ENCODE assay signal across 9 mouse cellular contexts in genomic region chr9:53144266-53144665, GRCm38 (mm10).
A peak's percentile ranks its signal among the peaks of the same experiment; 100 is the strongest.
DNase-seq lines count a peak whose midpoint lies in the region; ATAC-seq and TF ChIP-seq lines count a peak whose summit lies in the region.
"Had no signal": no experiment of that assay in that cellular context is flagged by ENCODE, and none has a peak within 500 bp of the region (broad histone marks: within the 10 kb centered on the region; RNA-seq: fewer than 3 reads in every experiment).

No protein-coding gene starts in this region.

- no peaks in the 10 kb centered on the region for H3K27me3 ChIP-seq in thymus, adult 2 months (ENCODE audit: control insufficient read depth, insufficient read depth, low read length)
- H3K27me3 ChIP-seq: heart, embryonic 15.5 days had no signal

- WGBS in thymus, adult 2 months, result 56% methylated on average over 4 of the region's 4 CpGs

- H3K4me1 ChIP-seq in thymus, adult 2 months (replicated peaks; ENCODE audit: control insufficient read depth, insufficient read depth, low read length), result no peaks in the 10 kb centered on the region
- H3K4me1 ChIP-seq: heart, embryonic 15.5 days had no signal

- H3K27ac ChIP-seq in thymus, adult 2 months (ENCODE audit: control insufficient read depth, insufficient read depth, low read length), result no peak overlapping the region
- H3K27ac ChIP-seq: heart, embryonic 15.5 days had no signal

- no peaks in the 10 kb centered on the region for H3K36me3 ChIP-seq in thymus, adult 2 months (ENCODE audit: control insufficient read depth, insufficient read depth, low read length)
- H3K36me3 ChIP-seq: heart, embryonic 15.5 days had no signal

- DNase-seq in thymus, adult 2 months, result peak; percentile 47
- no peak for DNase-seq in thymus, adult 18-20 months
- peak; percentile 63 for DNase-seq in adrenal gland, postnatal 14 days
- peak; percentile 15 for DNase-seq in embryo, embryonic 9.5 days (ENCODE audit: extremely low spot score)
- DNase-seq in left cerebral cortex, postnatal 14 days (ENCODE audit: low spot score in 2 of 2), result peak; percentile 42 to 49
- peak; percentile 22 for DNase-seq in retina, adult 2 months (ENCODE audit: low read depth, low spot score)
- no peak for DNase-seq in T-cell, adult 2 months (ENCODE audit: low spot score)

- no peak overlapping the region for H3K4me3 ChIP-seq in thymus, adult 2 months (ENCODE audit: control insufficient read depth, insufficient read depth, low read length)
- H3K4me3 ChIP-seq: heart, embryonic 15.5 days had no signal

- peak; percentile 42 to 78; a peak in 3 of 4 replicates for ATAC-seq in hematopoietic stem cell, adult 5-6 weeks (replicated peaks in 1 of 2; ENCODE audit: insufficient read depth in 1 of 2, low FRiP score in 2 of 2, low TSS enrichment in 1 of 2, low read depth in 1 of 2, poor library complexity in 2 of 2, severe bottlenecking in 2 of 2)

- intact Hi-C loops in left cerebral cortex, postnatal 14 days (cut with DNase I), result loop anchor here (10.0 kb wide), 1 partner anchor 839 kb away; no protein-coding TSS in a partner anchor

- no peak for TF ChIP-seq POLR2A in thymus, adult 2 months (IDR thresholded peaks at IDR 0.05; ENCODE audit: control insufficient read depth, extremely low read depth, insufficient read depth, low read length, poor library complexity)

- no peak for TF ChIP-seq CTCF in thymus, adult 2 months (IDR thresholded peaks at IDR 0.05; ENCODE audit: borderline replicate concordance, control insufficient read depth, extremely low read depth, insufficient read depth, low read length, poor library complexity)

Comparison
In these comparisons a context has a peak if more than half of its experiments do, and no peak if none do; other contexts are left out.
1. DNase-seq: peak in thymus, adult 2 months (single experiment), adrenal gland, postnatal 14 days (single experiment), embryo, embryonic 9.5 days (single experiment), left cerebral cortex, postnatal 14 days (2 of 2) and retina, adult 2 months (single experiment); none in thymus, adult 18-20 months (0 of 2) and T-cell, adult 2 months (single experiment).